Mouse (Mus musculus): ENCODE data around the gene Senp1. TPM values are rescaled to one million over a fixed set of nuclear protein-coding genes. Genes with fewer than 3 reads are reported as not detected.

The Senp1 gene
- polyA plus RNA-seq, 1 experiment from 2014 or later: 26.2 TPM

GRCm38 (mm10) chr15:98069566-98070245, 23.8 kb downstream of the Senp1 start:
- Histone ChIP-seq H3K36me3 (peaks cover 51% of the 10 kb centered on the region), H3K27ac (replicated peaks) (no peak overlapping the region), H3K4me2 (replicated peaks) (no peak overlapping the region), H3K4me1 (no peaks in the 10 kb centered on the region), H3K4me3 (no peak overlapping the region), H3K27me3 (no peaks in the 10 kb centered on the region), H3K9me3 (no peaks in the 10 kb centered on the region), H3K9ac (replicated peaks) (no peak overlapping the region)
- ATAC-seq (replicated peaks): no peak
- 93% methylated on average over 8 of the region's 8 CpGs for WGBS

- H3K27me3 ChIP-seq: no peaks in the 10 kb centered on the region
- H3K36me3 ChIP-seq: peaks cover 49% of the 10 kb centered on the region
- 92% methylated on average over 9 of the region's 9 CpGs for WGBS
- no peak overlapping the region for H3K4me2 ChIP-seq (replicated peaks)
- no peaks in the 10 kb centered on the region for H3K9me3 ChIP-seq
- ATAC-seq (replicated peaks): no peak
- H3K4me3 ChIP-seq: no peak overlapping the region
- H3K9ac ChIP-seq (replicated peaks): no peak overlapping the region
- no peak overlapping the region for H3K27ac ChIP-seq (replicated peaks)
- H3K4me1 ChIP-seq: no peaks in the 10 kb centered on the region
These were observed 25.0 kb downstream of the Senp1 start for GRCm38 (mm10) chr15:98068506-98068905.

- Histone ChIP-seq H3K4me3 (no peak overlapping the region), H3K27me3 (no peaks in the 10 kb centered on the region), H3K36me3 (peaks cover 52% of the 10 kb centered on the region), H3K9ac (replicated peaks) (no peak overlapping the region), H3K4me2 (replicated peaks) (no peak overlapping the region), H3K27ac (replicated peaks) (no peak overlapping the region), H3K4me1 (no peaks in the 10 kb centered on the region), H3K9me3 (no peaks in the 10 kb centered on the region)
- WGBS: 72% methylated on average over 3 of the region's 3 CpGs
- no peak for ATAC-seq (replicated peaks)
These were observed 26.1 kb downstream of the Senp1 start for GRCm38 (mm10) chr15:98067492-98067891.

GRCm38 (mm10) chr15:98066602-98067001, 26.9 kb downstream of the Senp1 start:
- H3K27ac ChIP-seq (replicated peaks): no peak overlapping the region
- H3K9ac ChIP-seq (replicated peaks): no peak overlapping the region
- no peak overlapping the region for H3K4me3 ChIP-seq
- 97% methylated on average over 12 of the region's 12 CpGs for WGBS
- no peak for ATAC-seq (replicated peaks)
- H3K4me2 ChIP-seq (replicated peaks): no peak overlapping the region
- H3K4me1 ChIP-seq: no peaks in the 10 kb centered on the region
- no peaks in the 10 kb centered on the region for H3K27me3 ChIP-seq
- H3K9me3 ChIP-seq: no peaks in the 10 kb centered on the region
- peaks cover 57% of the 10 kb centered on the region for H3K36me3 ChIP-seq

GRCm38 (mm10) chr15:98065881-98066280, 27.7 kb downstream of the Senp1 start:
- no peaks in the 10 kb centered on the region for H3K4me1 ChIP-seq
- no peak for ATAC-seq (replicated peaks)
- no peak overlapping the region for H3K4me3 ChIP-seq
- H3K36me3 ChIP-seq: peaks cover 56% of the 10 kb centered on the region
- 92% methylated on average over 5 of the region's 5 CpGs for WGBS
- no peak overlapping the region for H3K4me2 ChIP-seq (replicated peaks)
- H3K9ac ChIP-seq (replicated peaks): no peak overlapping the region
- H3K9me3 ChIP-seq: no peaks in the 10 kb centered on the region
- H3K27ac ChIP-seq (replicated peaks): no peak overlapping the region
- H3K27me3 ChIP-seq: no peaks in the 10 kb centered on the region

GRCm38 (mm10) chr15:98055246-98055645, 38.3 kb downstream of the Senp1 start:
- ATAC-seq (replicated peaks): no peak
- H3K27ac ChIP-seq (replicated peaks): no peak overlapping the region
- peaks cover 50% of the 10 kb centered on the region for H3K36me3 ChIP-seq

GRCm38 (mm10) chr15:98051685-98052084, 41.9 kb downstream of the Senp1 start:
- Histone ChIP-seq H3K4me2 (replicated peaks) (no peak overlapping the region), H3K27me3 (no peaks in the 10 kb centered on the region), H3K4me1 (no peaks in the 10 kb centered on the region), H3K9me3 (no peaks in the 10 kb centered on the region), H3K36me3 (peaks cover 42% of the 10 kb centered on the region), H3K4me3 (no peak overlapping the region), H3K27ac (replicated peaks) (no peak overlapping the region), H3K9ac (replicated peaks) (no peak overlapping the region)
- ATAC-seq (replicated peaks): no peak
- WGBS: 91% methylated on average over 5 of the region's 5 CpGs

More at GRCm38 (mm10) chr15:98055246-98055645, 38.3 kb downstream of the Senp1 start:
- WGBS: 27% methylated on average over 5 of the region's 5 CpGs
- Histone ChIP-seq H3K4me3 (no peak overlapping the region), H3K9ac (replicated peaks) (no peak overlapping the region), H3K27me3 (no peaks in the 10 kb centered on the region), H3K9me3 (no peaks in the 10 kb centered on the region), H3K4me2 (replicated peaks) (no peak overlapping the region), H3K4me1 (no peaks in the 10 kb centered on the region)

GRCm38 (mm10) chr15:98048918-98049700, 44.4 kb downstream of the Senp1 start:
- WGBS: 93% methylated on average over 13 of the region's 13 CpGs
- Histone ChIP-seq H3K9ac (replicated peaks) (no peak overlapping the region), H3K27me3 (no peaks in the 10 kb centered on the region), H3K4me2 (replicated peaks) (no peak overlapping the region), H3K4me1 (no peaks in the 10 kb centered on the region), H3K9me3 (0 out of 2 replicates have a peak, but pooled peaks cover 4% of the 10 kb centered on the region), H3K36me3 (peaks cover 59% of the 10 kb centered on the region), H3K4me3 (no peak overlapping the region), H3K27ac (replicated peaks) (no peak overlapping the region)
- no peak for ATAC-seq (replicated peaks)

GRCm38 (mm10) chr15:98044387-98044786, 49.2 kb downstream of the Senp1 start:
- WGBS: 93% methylated on average over 5 of the region's 5 CpGs
- H3K9me3 ChIP-seq: 0 out of 2 replicates have a peak, but pooled peaks cover 4% of the 10 kb centered on the region

GRCm38 (mm10) chr15:98043967-98044366, 49.6 kb downstream of the Senp1 start:
- WGBS: 96% methylated on average over 6 of the region's 6 CpGs
- Histone ChIP-seq H3K27ac (replicated peaks) (no peak overlapping the region), H3K4me1 (no peaks in the 10 kb centered on the region), H3K36me3 (peaks cover 78% of the 10 kb centered on the region), H3K27me3 (no peaks in the 10 kb centered on the region), H3K9me3 (0 out of 2 replicates have a peak, but pooled peaks cover 4% of the 10 kb centered on the region), H3K4me3 (no peak overlapping the region), H3K9ac (replicated peaks) (no peak overlapping the region), H3K4me2 (replicated peaks) (no peak overlapping the region)
- ATAC-seq (replicated peaks): no peak

More at GRCm38 (mm10) chr15:98044387-98044786, 49.2 kb downstream of the Senp1 start:
- Histone ChIP-seq H3K36me3 (peaks cover 76% of the 10 kb centered on the region), H3K4me2 (replicated peaks) (no peak overlapping the region), H3K4me3 (no peak overlapping the region), H3K27me3 (no peaks in the 10 kb centered on the region), H3K4me1 (no peaks in the 10 kb centered on the region), H3K27ac (replicated peaks) (no peak overlapping the region), H3K9ac (replicated peaks) (no peak overlapping the region)
- ATAC-seq (replicated peaks): no peak

GRCm38 (mm10) chr15:98042508-98042907, 51.0 kb downstream of the Senp1 start:
- no peak overlapping the region for H3K4me2 ChIP-seq (replicated peaks)
- no peak overlapping the region for H3K4me3 ChIP-seq
- no peaks in the 10 kb centered on the region for H3K4me1 ChIP-seq
- H3K27me3 ChIP-seq: no peaks in the 10 kb centered on the region
- ATAC-seq (replicated peaks): no peak
- 0 out of 2 replicates have a peak, but pooled peaks cover 4% of the 10 kb centered on the region for H3K9me3 ChIP-seq
- H3K27ac ChIP-seq (replicated peaks): no peak overlapping the region
- H3K36me3 ChIP-seq: peaks cover 75% of the 10 kb centered on the region
- H3K9ac ChIP-seq (replicated peaks): no peak overlapping the region
- 91% methylated on average over 12 of the region's 12 CpGs for WGBS

GRCm38 (mm10) chr15:98039682-98040081, 53.9 kb downstream of the Senp1 start:
- ATAC-seq (replicated peaks): no peak
- Histone ChIP-seq H3K4me1 (peaks cover 11% of the 10 kb centered on the region), H3K4me2 (replicated peaks) (no peak overlapping the region), H3K9ac (replicated peaks) (no peak overlapping the region), H3K4me3 (no peak overlapping the region), H3K9me3 (0 out of 2 replicates have a peak, but pooled peaks cover under 1% of the 10 kb centered on the region), H3K27me3 (no peaks in the 10 kb centered on the region), H3K27ac (replicated peaks) (no peak overlapping the region), H3K36me3 (peaks cover 51% of the 10 kb centered on the region)
- 92% methylated on average over 10 of the region's 10 CpGs for WGBS
